ENCODE assay signal across 14 mouse cellular contexts in genomic region chr14:39043793-39044192, GRCm38 (mm10).
DNase-seq lines count a peak whose midpoint lies in the region; ATAC-seq lines count a peak whose summit lies in the region.
"Had no signal": no experiment of that assay in that cellular context is flagged by ENCODE, and none has a peak within 500 bp of the region (broad histone marks: within the 10 kb centered on the region; RNA-seq: fewer than 3 reads in every experiment).

No protein-coding gene starts in this region.

- DNase-seq in cerebellum, adult 11-12 months: peak; percentile 20
- peak; percentile 25 to 28 for DNase-seq in cerebellum, postnatal 25 days
- DNase-seq in layer of hippocampus, postnatal 10 days (ENCODE audit: low spot score in 2 of 2): peak; percentile 32 to 53
- no peak for DNase-seq in gastrocnemius, postnatal 25 days
- no peak for DNase-seq in thymus, postnatal 14 days
- DNase-seq: embryo, embryonic 11 days; heart, postnatal 10 days; kidney, postnatal 14 days had no signal

- H3K27ac ChIP-seq in hindbrain, embryonic 15.5 days (replicated peaks): no peak overlapping the region
- no peak overlapping the region for H3K27ac ChIP-seq in hindbrain, embryonic 12.5 days
- no peak overlapping the region for H3K27ac ChIP-seq in heart, embryonic 11.5 days (ENCODE audit: low read depth, low read length)
- H3K27ac ChIP-seq: limb, embryonic 12.5 days had no signal

- 0 out of 2 replicates have a peak, but pooled peaks cover 7% of the 10 kb centered on the region for H3K4me1 ChIP-seq in hindbrain, embryonic 15.5 days (replicated peaks)
- H3K4me1 ChIP-seq in hindbrain, embryonic 12.5 days: no peaks in the 10 kb centered on the region
- H3K4me1 ChIP-seq in heart, embryonic 11.5 days (ENCODE audit: control insufficient read depth, insufficient read depth, low read length): no peaks in the 10 kb centered on the region
- H3K4me1 ChIP-seq: limb, embryonic 12.5 days had no signal

- no peak overlapping the region for H3K4me2 ChIP-seq in hindbrain, embryonic 15.5 days
- no peak overlapping the region for H3K4me2 ChIP-seq in hindbrain, embryonic 12.5 days (replicated peaks)
- no peak overlapping the region for H3K4me2 ChIP-seq in heart, embryonic 11.5 days
- H3K4me2 ChIP-seq: limb, embryonic 12.5 days had no signal

- no peaks in the 10 kb centered on the region for H3K36me3 ChIP-seq in hindbrain, embryonic 15.5 days
- no peaks in the 10 kb centered on the region for H3K36me3 ChIP-seq in hindbrain, embryonic 12.5 days
- no peaks in the 10 kb centered on the region for H3K36me3 ChIP-seq in heart, embryonic 11.5 days (ENCODE audit: control insufficient read depth, insufficient read depth, low read length)
- H3K36me3 ChIP-seq: limb, embryonic 12.5 days had no signal

- WGBS in hindbrain, embryonic 15.5 days: 60% methylated on average over 3 of the region's 3 CpGs
- WGBS in hindbrain, embryonic 12.5 days: 78% methylated on average over 3 of the region's 3 CpGs
- WGBS in heart, embryonic 11.5 days (ENCODE audit: insufficient replicate concordance): 61% methylated on average over 3 of the region's 3 CpGs

- ATAC-seq in hindbrain, embryonic 15.5 days (ENCODE audit: low FRiP score, low read depth): peak; percentile 45; the same call in 1 of the 2 replicates
- no peak for ATAC-seq in hindbrain, embryonic 12.5 days (ENCODE audit: low FRiP score)
- ATAC-seq in heart, embryonic 11.5 days (replicated peaks; ENCODE audit: insufficient number of reproducible peaks, low FRiP score, low TSS enrichment): no peak
- ATAC-seq: CD4-positive, CD25-positive, alpha-beta regulatory T cell, adult 4 months; intestine, embryonic 16.5 days had no signal

- no peaks in the 10 kb centered on the region; the same call in 1 of the 2 replicates for H3K9me3 ChIP-seq in hindbrain, embryonic 15.5 days
- H3K9me3 ChIP-seq in hindbrain, embryonic 12.5 days (replicated peaks): no peaks in the 10 kb centered on the region
- H3K9me3 ChIP-seq in heart, embryonic 11.5 days (replicated peaks; ENCODE audit: control insufficient read depth, low read length): no peaks in the 10 kb centered on the region
- H3K9me3 ChIP-seq: limb, embryonic 12.5 days had no signal

- no peak overlapping the region for H3K9ac ChIP-seq in hindbrain, embryonic 15.5 days
- no peak overlapping the region for H3K9ac ChIP-seq in hindbrain, embryonic 12.5 days
- no peak overlapping the region for H3K9ac ChIP-seq in heart, embryonic 11.5 days (ENCODE audit: low read depth, low read length)
- H3K9ac ChIP-seq: limb, embryonic 12.5 days had no signal

- H3K27me3 ChIP-seq in hindbrain, embryonic 15.5 days: no peaks in the 10 kb centered on the region
- H3K27me3 ChIP-seq in hindbrain, embryonic 12.5 days: no peaks in the 10 kb centered on the region
- H3K27me3 ChIP-seq in heart, embryonic 11.5 days (ENCODE audit: control insufficient read depth, insufficient read depth, low read length): no peaks in the 10 kb centered on the region
- H3K27me3 ChIP-seq: limb, embryonic 12.5 days had no signal

- H3K4me3 ChIP-seq in hindbrain, embryonic 15.5 days: no peak overlapping the region
- no peak overlapping the region for H3K4me3 ChIP-seq in hindbrain, embryonic 12.5 days
- no peak overlapping the region for H3K4me3 ChIP-seq in heart, embryonic 11.5 days (ENCODE audit: low read depth, low read length)
- H3K4me3 ChIP-seq: limb, embryonic 12.5 days had no signal

Comparison
In these comparisons a context has a peak if more than half of its experiments do, and no peak if none do; other contexts are left out.
1. DNase-seq: peak in cerebellum, adult 11-12 months (single experiment), cerebellum, postnatal 25 days (2 of 2) and layer of hippocampus, postnatal 10 days (2 of 2); none in gastrocnemius, postnatal 25 days (single experiment) and thymus, postnatal 14 days (single experiment).